In the genomic region with DNA sequence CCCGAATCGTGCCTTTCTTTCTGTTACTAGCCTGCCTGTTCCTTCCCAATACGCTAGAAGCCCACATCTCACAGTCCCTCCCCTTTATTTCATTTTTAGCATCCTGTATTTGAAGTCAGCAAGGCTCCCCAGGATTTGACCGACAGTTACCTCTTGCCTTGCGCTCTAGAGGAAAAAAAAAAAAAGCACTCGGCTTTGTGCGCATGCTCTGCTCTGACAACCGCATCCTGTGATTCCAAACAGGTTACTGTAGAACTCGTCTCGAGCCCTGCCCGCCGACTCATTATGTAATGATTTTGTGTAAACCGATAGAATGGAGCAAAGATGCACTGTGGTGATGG, we compare ENCODE assay signal across 8 mouse cellular contexts. TPM values are rescaled to one million over a fixed set of nuclear protein-coding genes. Genes with fewer than 3 reads are reported as not detected.
DNase-seq lines count a peak whose midpoint lies in the region; ATAC-seq and TF ChIP-seq lines count a peak whose summit lies in the region.

No protein-coding gene starts in this region.

- no peaks in the 10 kb centered on the region for H3K36me3 ChIP-seq in neural tube, embryonic 14.5 days (ENCODE audit: control insufficient read depth, insufficient read depth, low read length)

- TF ChIP-seq POLR2A in embryonic fibroblast, embryonic 13.5 days (IDR thresholded peaks at IDR 0.05; ENCODE audit: low read depth, low read length): no peak

- peak; percentile 39; the same call in 1 of the 2 replicates for ATAC-seq in neural tube, embryonic 14.5 days (ENCODE audit: low read depth)

- peak overlapping the region; percentile 68 for H3K9ac ChIP-seq in neural tube, embryonic 14.5 days (replicated peaks; ENCODE audit: low read depth, low read length)

- H3K4me2 ChIP-seq in neural tube, embryonic 14.5 days (ENCODE audit: low read depth, low read length): peak overlapping the region; percentile 89

- WGBS in neural tube, embryonic 14.5 days: 2% methylated on average over 13 of the region's 13 CpGs

- H3K27me3 ChIP-seq in neural tube, embryonic 14.5 days (ENCODE audit: control insufficient read depth, insufficient read depth, low read length): peaks cover 3% of the 10 kb centered on the region; the same call in 1 of the 2 replicates

- DNase-seq in urinary bladder, adult 18-20 months (ENCODE audit: low spot score in 2 of 2): peak; percentile 28 to 49
- no peak for DNase-seq in urinary bladder, postnatal 4 days (ENCODE audit: low spot score in 2 of 2)
- peak; percentile 29 for DNase-seq in heart, postnatal 25 days (ENCODE audit: low spot score)
- peak; percentile 51 to 66 for DNase-seq in kidney, postnatal 4 days
- DNase-seq in lung, adult 18-20 months: peak; percentile 68 to 77
- peak; percentile 94 for DNase-seq in thymus, postnatal 0 days (ENCODE audit: low spot score)

- no peak for TF ChIP-seq CTCF in embryonic fibroblast, embryonic 13.5 days (IDR thresholded peaks at IDR 0.05; ENCODE audit: borderline replicate concordance, insufficient read depth, low read length)

- H3K9me3 ChIP-seq in neural tube, embryonic 14.5 days (ENCODE audit: control insufficient read depth, low read length): no peaks in the 10 kb centered on the region

- no peak overlapping the region for H3K27ac ChIP-seq in embryonic fibroblast, embryonic 13.5 days (ENCODE audit: insufficient read depth, low read length)
- H3K27ac ChIP-seq in neural tube, embryonic 14.5 days (ENCODE audit: low read depth, low read length): peak overlapping the region; percentile 78

- peak overlapping the region; percentile 42 for H3K4me3 ChIP-seq in embryonic fibroblast, embryonic 13.5 days (ENCODE audit: insufficient read depth, low read length)
- H3K4me3 ChIP-seq in neural tube, embryonic 14.5 days (ENCODE audit: low read depth, low read length): peak overlapping the region; percentile 69

- intact Hi-C loops in heart, postnatal 25 days (cut with DNase I): no loop called here

- peaks cover 6% of the 10 kb centered on the region; the same call in 1 of the 2 replicates for H3K4me1 ChIP-seq in embryonic fibroblast, embryonic 13.5 days (ENCODE audit: control insufficient read depth, insufficient read depth, low read length)
- peaks cover 9% of the 10 kb centered on the region; the same call in 1 of the 2 replicates for H3K4me1 ChIP-seq in neural tube, embryonic 14.5 days (ENCODE audit: control insufficient read depth, insufficient read depth, low read length)

RNA-seq across cellular contexts. Expression of gene Abcg1, which starts 1.2 kb away (rescaled TPM):
- 0.86 and 2.4 TPM in 2 replicates for polyA plus RNA-seq in embryonic fibroblast, embryonic 13.5 days (2011; ENCODE audit: insufficient read length, low read depth, missing spikeins)
- 1 to 10 TPM; 3.8 to 6.0 TPM for total RNA-seq in heart, postnatal 25 days (2021)
- 20.5 and 21.0 TPM in 2 replicates for polyA plus RNA-seq in neural tube, embryonic 14.5 days (2014; fragmentation: Nextera tagmentation; extraction: Ambion mirVana)
- polyA plus RNA-seq in thymus, postnatal 0 days (2015; fragmentation: Nextera tagmentation; extraction: Ambion mirVana): 36.7 and 49.0 TPM in 2 replicates

Comparison
In these comparisons a context has a peak if more than half of its experiments do, and no peak if none do; other contexts are left out.
1. DNase-seq: peak in urinary bladder, adult 18-20 months (2 of 2), heart, postnatal 25 days (single experiment), kidney, postnatal 4 days (2 of 2), lung, adult 18-20 months (2 of 2) and thymus, postnatal 0 days (single experiment); none in urinary bladder, postnatal 4 days (0 of 2).